Mouse (Mus musculus) spleen, postnatal 0 days (tissue): ENCODE results near the gene Tomm40. TPM values are rescaled to one million over a fixed set of nuclear protein-coding genes. Genes with fewer than 3 reads are reported as not detected.

ENCODE experiments used
- polyA plus RNA-seq: library from polyadenylated mRNA; unstranded; fragments of >200 nt; fragmentation: Nextera tagmentation; extraction: Ambion mirVana; gene quantifications from 2 replicates; pipeline ENCODE4 v1.2.1, GENCODE M21; 2015

The Tomm40 gene
- 96.6 TPM in 2 replicates for polyA plus RNA-seq

GRCm38 (mm10) chr7:19715239-19716054 lies at the start of gene Tomm40:
Gene Tomm40 (minus strand): TSS chr7:19715438.

GRCm38 (mm10) chr7:19750217-19751069 lies 35.2 kb upstream of the Tomm40 start, which contains the start of gene Nectin2:
Gene Nectin2 (minus strand): TSS chr7:19750483.

GRCm38 (mm10) chr7:19698907-19699826 lies 16.1 kb downstream of the Tomm40 start, which contains the start of gene Apoe:
Gene Apoe (minus strand): TSS chr7:19699188.

GRCm38 (mm10) chr7:19691873-19692865 lies 23.1 kb downstream of the Tomm40 start, which contains the start of gene Apoc1:
Gene Apoc1 (minus strand): TSS chr7:19692660.

GRCm38 (mm10) chr7:19681202-19681694 lies 34.0 kb downstream of the Tomm40 start, which contains the start of the genes Gm44805 and Apoc4:
Gene Gm44805 (minus strand): TSS chr7:19681423.
Gene Apoc4 (minus strand): TSS chr7:19681479.

GRCm38 (mm10) chr7:19677872-19678271 lies 37.4 kb downstream of the Tomm40 start, which contains the start of gene Apoc2:
Gene Apoc2 (minus strand): TSS chr7:19677941.

GRCm38 (mm10) chr7:19664955-19665841 lies 50.0 kb downstream of the Tomm40 start, which contains the start of gene Clptm1:
Gene Clptm1 (minus strand): TSS chr7:19665033.

Other genes starting within 250 kb of the Tomm40 start
- 1.6 and 2.5 TPM in 2 replicates for gene Bloc1s3, start 207.1 kb downstream of the Tomm40 start, polyA plus RNA-seq
- 57.5 and 68.7 TPM in 2 replicates for gene Trappc6a, start 207.0 kb downstream of the Tomm40 start, polyA plus RNA-seq
- 0.08 TPM in 1 of 2 replicates, not detected in the other for gene Nkpd1, start 197.6 kb downstream of the Tomm40 start, polyA plus RNA-seq
- 11.3 and 12.5 TPM in 2 replicates for gene Ppp1r37, start 152.4 kb downstream of the Tomm40 start, polyA plus RNA-seq
- 1.8 and 1.9 TPM in 2 replicates for gene Zfp296, start 138.2 kb downstream of the Tomm40 start, polyA plus RNA-seq
- 111 and 119 TPM in 2 replicates for gene Gemin7, start 137.8 kb downstream of the Tomm40 start, polyA plus RNA-seq
- 18.1 and 23.1 TPM in 2 replicates for gene Clasrp, start 111.0 kb downstream of the Tomm40 start, polyA plus RNA-seq
- 4.3 and 6.2 TPM in 2 replicates for gene Relb, start 86.0 kb downstream of the Tomm40 start, polyA plus RNA-seq
- 36.0 and 39.2 TPM in 2 replicates for gene Clptm1, start 50.4 kb downstream of the Tomm40 start, polyA plus RNA-seq
- gene Apoc2, start 37.5 kb downstream of the Tomm40 start, polyA plus RNA-seq: 6.8 and 9.4 TPM in 2 replicates
- 0.24 and 0.97 TPM in 2 replicates for gene Gm44805, start 34.0 kb downstream of the Tomm40 start, polyA plus RNA-seq
- gene Apoc4, start 34.0 kb downstream of the Tomm40 start, polyA plus RNA-seq: 1.3 and 1.5 TPM in 2 replicates
- gene Apoc1, start 22.8 kb downstream of the Tomm40 start, polyA plus RNA-seq: 13.8 and 18.6 TPM in 2 replicates
- gene Apoe, start 16.2 kb downstream of the Tomm40 start, polyA plus RNA-seq: 304 and 441 TPM in 2 replicates
- 21.6 and 27.0 TPM in 2 replicates for gene Nectin2, start 35.0 kb upstream of the Tomm40 start, polyA plus RNA-seq
- gene Bcam, start 55.6 kb upstream of the Tomm40 start, polyA plus RNA-seq: 35.6 and 45.1 TPM in 2 replicates
- not detected in 2 replicates for gene Cblc, start 81.4 kb upstream of the Tomm40 start, polyA plus RNA-seq
- 5.3 and 5.5 TPM in 2 replicates for gene Bcl3, start 107.3 kb upstream of the Tomm40 start, polyA plus RNA-seq
- 0.24 and 0.32 TPM in 2 replicates for gene Gm19345, start 136.6 kb upstream of the Tomm40 start, polyA plus RNA-seq
- gene Ceacam16, start 145.9 kb upstream of the Tomm40 start, polyA plus RNA-seq: 0.52 and 0.93 TPM in 2 replicates
- gene Ceacam19, start 172.5 kb upstream of the Tomm40 start, polyA plus RNA-seq: not detected in 2 replicates
- gene Pvr, start 205.7 kb upstream of the Tomm40 start, polyA plus RNA-seq: 5.1 and 7.1 TPM in 2 replicates
- gene Igsf23, start 235.3 kb upstream of the Tomm40 start, polyA plus RNA-seq: 0.28 and 0.37 TPM in 2 replicates
- not detected in 2 replicates for gene Ceacam20, start 250.0 kb upstream of the Tomm40 start, polyA plus RNA-seq